Mouse (Mus musculus): ENCODE data around the gene Fbxo46. TPM values are rescaled to one million over a fixed set of nuclear protein-coding genes. Genes with fewer than 3 reads are reported as not detected.
A peak's percentile ranks its signal among the peaks of the same experiment; 100 is the strongest.

The Fbxo46 gene
- polyA plus RNA-seq, 1 experiment, result 1.7 TPM

DNA sequence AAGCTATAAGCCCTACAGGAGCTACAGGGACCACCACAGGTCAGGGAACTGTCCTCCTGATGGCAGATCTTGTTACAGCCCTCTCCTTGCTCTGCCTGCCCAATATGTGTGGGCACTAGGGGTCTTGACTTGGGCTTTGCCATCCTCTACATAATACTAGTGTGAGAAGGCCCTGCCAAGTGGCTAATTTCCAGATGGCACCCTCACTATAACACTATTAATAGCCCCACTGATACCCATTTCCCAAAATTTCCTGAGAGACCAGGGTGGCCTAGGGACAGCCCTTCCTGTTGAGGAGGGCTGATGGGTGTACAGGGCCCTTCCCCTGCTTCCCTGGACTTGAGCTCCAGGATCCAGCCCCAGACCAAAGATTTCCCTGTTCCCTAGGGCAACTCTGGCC lies 21.8 kb upstream of the Fbxo46 start:
- Histone ChIP-seq H3K4me1 (ENCODE audit: control insufficient read depth, insufficient read depth, insufficient read length, low read length) (peaks cover 5% of the 10 kb centered on the region; the same call in 1 of the 2 replicates), H3K27ac (replicated peaks; ENCODE audit: low read depth, low read length) (no peak overlapping the region), H3K4me3 (ENCODE audit: insufficient read depth, low read depth, low read length) (no peak overlapping the region)

DNA sequence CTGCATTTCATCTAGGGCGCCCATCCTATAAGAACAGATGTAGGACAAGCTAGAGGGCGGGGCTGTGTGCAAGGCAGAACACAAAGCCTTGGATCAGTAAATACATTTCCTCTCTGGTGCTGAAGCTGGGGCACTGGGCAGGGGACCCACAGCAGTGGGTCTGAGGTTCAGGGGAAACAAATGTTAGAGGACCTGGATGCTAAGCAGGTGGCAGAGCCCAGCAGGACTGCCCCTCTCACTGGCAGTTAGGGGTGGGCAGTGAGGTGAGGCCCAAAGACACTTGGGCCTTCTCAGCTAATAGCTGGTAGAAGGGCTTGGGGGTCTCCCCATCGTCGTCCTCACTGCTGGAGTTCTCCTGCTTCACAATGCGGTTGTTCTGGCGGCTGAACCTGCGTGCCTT lies 20.8 kb upstream of the Fbxo46 start:
- H3K4me1 ChIP-seq (ENCODE audit: control insufficient read depth, insufficient read depth, insufficient read length, low read length), result peaks cover 5% of the 10 kb centered on the region; the same call in 1 of the 2 replicates
- no peak overlapping the region for H3K4me3 ChIP-seq (ENCODE audit: insufficient read depth, low read depth, low read length)
- no peak overlapping the region for H3K27ac ChIP-seq (replicated peaks; ENCODE audit: low read depth, low read length)

DNA sequence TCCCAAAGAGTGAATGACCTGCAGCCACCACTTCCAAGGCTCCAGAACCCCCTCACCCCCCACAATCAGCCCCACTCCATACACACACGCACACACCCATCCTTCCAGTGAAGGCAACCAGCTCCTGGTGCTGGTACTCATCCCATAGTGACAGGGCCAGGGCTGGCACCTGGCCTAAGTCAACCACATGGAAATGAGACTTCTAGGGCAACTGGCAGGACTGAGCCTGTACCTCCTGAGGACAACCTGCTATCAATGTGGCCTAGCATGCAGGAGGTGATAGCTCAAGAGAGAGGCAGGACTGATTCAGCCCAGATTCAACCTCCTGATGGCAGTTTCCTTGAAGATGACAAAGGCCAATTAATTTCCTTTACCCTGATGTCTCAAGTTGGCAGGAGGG lies 19.4 kb upstream of the Fbxo46 start:
- Histone ChIP-seq H3K4me1 (ENCODE audit: control insufficient read depth, insufficient read depth, insufficient read length, low read length) (peaks cover 5% of the 10 kb centered on the region; the same call in 1 of the 2 replicates), H3K4me3 (ENCODE audit: insufficient read depth, low read depth, low read length) (no peak overlapping the region), H3K27ac (replicated peaks; ENCODE audit: low read depth, low read length) (no peak overlapping the region)

DNA sequence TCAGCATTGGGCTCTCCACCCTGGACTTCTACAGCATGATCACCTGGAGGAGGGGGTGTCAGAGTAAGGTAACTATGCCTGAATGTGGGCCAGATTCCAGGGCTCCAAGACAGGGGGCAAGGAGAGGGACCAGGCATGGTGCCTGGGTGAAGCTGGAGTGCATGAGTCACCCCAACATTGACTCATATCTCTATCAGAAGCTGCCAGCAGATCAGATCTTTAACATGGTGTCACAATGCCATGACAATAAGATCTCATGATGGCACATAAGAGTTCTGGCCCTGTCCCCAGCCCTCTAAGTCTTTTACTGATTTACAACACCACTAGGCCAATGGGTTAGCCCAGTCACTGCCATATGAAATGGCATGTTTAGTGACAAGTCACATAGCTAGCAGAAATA lies 15.9 kb upstream of the Fbxo46 start:
- Histone ChIP-seq H3K27ac (replicated peaks; ENCODE audit: low read depth, low read length) (no peak overlapping the region), H3K4me3 (ENCODE audit: insufficient read depth, low read depth, low read length) (no peak overlapping the region), H3K4me1 (ENCODE audit: control insufficient read depth, insufficient read depth, insufficient read length, low read length) (no peaks in the 10 kb centered on the region)

DNA sequence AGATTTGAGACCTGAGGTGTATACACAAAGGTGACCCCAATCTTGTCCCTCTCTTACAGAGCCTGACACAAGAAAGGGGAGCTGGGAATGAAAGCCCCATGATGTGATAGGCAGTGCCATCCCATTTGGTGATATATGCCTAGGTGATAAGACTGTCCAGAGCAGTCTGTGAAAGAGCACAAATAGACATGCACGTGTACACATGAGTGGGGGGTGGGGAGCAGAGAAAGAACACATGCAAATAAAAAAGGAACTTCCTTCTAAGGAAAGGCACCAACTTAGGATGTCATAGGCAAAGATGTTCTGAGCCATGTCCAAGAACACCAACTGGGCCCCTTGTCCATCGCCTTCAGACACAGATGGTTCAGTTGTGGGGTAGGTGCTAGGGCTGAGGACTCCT lies 15.2 kb upstream of the Fbxo46 start:
- Histone ChIP-seq H3K4me1 (ENCODE audit: control insufficient read depth, insufficient read depth, insufficient read length, low read length) (no peaks in the 10 kb centered on the region), H3K27ac (replicated peaks; ENCODE audit: low read depth, low read length) (no peak overlapping the region), H3K4me3 (ENCODE audit: insufficient read depth, low read depth, low read length) (no peak overlapping the region)

DNA sequence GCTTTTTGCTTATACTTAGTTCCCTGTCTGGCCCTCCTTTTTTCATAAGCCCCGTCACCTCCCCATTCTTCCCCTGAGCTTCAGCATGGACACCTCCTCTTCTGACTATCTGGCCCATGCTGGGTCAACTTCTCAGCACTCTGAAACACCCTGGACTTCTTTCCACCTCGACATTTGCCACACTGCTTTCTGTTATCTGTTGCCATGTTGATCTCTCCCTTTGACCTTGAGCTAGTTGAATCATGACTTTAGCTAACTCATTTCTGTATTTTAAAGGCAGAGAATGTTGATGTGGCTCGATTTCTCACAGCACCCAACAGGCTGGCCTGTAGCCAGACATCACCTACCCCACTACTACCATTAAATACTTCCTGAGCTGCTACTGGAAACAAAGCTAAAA lies 12.2 kb upstream of the Fbxo46 start:
- Histone ChIP-seq H3K4me1 (ENCODE audit: control insufficient read depth, insufficient read depth, insufficient read length, low read length) (no peaks in the 10 kb centered on the region), H3K27ac (replicated peaks; ENCODE audit: low read depth, low read length) (no peak overlapping the region), H3K4me3 (ENCODE audit: insufficient read depth, low read depth, low read length) (no peak overlapping the region)

DNA sequence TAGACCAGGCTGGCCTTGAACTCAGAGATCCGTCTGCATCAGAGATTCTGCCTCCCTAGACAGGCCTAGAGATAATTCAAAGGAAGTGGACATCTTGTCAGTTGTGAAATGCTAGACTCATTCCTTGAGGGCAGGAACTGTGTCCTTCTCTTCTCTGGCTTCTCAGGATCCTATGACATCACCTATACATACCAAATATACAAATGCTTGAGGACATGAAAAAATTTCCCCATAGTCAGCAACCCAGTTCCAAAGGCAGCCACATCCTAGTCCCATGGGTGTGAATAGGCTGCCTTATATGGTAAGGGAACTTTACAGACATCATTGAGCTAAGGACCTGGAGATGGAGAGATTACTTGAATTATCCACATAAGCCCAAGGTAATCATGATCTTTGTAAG lies 10.1 kb upstream of the Fbxo46 start:
- no peaks in the 10 kb centered on the region for H3K4me1 ChIP-seq (ENCODE audit: control insufficient read depth, insufficient read depth, insufficient read length, low read length)
- H3K27ac ChIP-seq (replicated peaks; ENCODE audit: low read depth, low read length), result no peak overlapping the region
- H3K4me3 ChIP-seq (ENCODE audit: insufficient read depth, low read depth, low read length), result no peak overlapping the region

DNA sequence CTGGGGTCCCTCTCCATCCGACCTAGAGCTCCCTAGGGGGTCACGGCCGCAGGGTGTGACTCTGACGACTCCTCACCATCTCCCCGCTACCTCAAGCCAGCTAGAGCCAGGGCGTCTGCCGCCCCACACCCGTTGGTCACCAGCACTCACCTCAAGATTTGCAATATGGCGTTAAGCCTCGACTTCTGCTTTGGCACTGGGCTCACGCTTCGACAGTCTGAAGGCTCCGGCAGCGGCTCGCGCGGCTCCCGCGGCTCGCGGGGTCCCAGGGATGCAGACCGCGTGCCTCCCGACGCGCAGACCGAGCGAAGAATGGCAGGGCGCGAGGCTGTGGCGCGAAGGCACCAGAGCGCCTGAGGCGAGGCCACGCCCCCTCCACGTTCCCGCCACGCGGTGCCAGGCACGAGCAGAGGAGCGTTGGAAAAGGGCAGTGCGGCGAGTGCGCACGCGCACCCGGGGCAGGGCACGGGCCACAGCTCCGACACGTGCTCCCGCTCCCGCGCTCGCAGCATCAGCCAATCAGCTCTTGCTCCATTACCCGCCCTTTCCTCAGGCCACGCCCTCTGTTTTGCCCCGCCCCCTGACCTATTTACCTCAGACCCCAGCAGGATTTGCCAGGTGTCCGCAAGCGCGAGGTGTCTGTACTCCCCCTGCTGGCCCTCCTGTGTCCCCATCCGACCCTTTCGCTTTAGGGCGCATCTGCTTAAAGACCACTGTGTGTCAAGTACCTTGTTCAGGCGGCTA lies 1.5 kb upstream of the Fbxo46 start, which contains the start of gene Gm4969:
Gene Gm4969 (minus strand): TSS at position 341 of the 744 bp plus-strand sequence.
- 0 out of 2 replicates have a peak, but pooled peaks cover 6% of the 10 kb centered on the region for H3K4me1 ChIP-seq (ENCODE audit: control insufficient read depth, insufficient read depth, insufficient read length, low read length)
- H3K27ac ChIP-seq (replicated peaks; ENCODE audit: low read depth, low read length), result no peak within 1 kb of the TSS
- H3K4me3 ChIP-seq (ENCODE audit: insufficient read depth, low read depth, low read length), result no peak within 1 kb of the TSS

DNA sequence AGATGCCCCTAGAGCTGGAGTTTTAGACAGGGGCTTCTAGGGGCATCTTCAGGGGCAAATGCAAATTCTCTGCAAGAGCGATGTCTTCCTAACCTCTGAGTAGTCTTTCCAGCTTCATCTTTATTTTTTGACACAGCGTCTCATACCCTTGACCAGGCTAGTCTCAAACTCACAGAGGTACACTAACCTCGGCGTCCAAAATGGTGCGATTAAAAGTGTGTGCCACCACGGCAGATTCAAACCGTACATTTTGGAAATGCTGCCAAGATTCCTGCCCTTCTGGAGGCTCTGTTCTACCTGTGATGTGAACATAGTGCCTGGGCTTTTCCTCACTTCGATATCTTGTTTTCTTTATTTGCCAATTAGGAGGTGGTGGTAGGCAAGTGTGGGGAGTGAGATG lies 576 bp upstream of the Fbxo46 start:
- Histone ChIP-seq H3K4me3 (ENCODE audit: insufficient read depth, low read depth, low read length) (no peak overlapping the region), H3K4me1 (ENCODE audit: control insufficient read depth, insufficient read depth, insufficient read length, low read length) (0 out of 2 replicates have a peak, but pooled peaks cover 6% of the 10 kb centered on the region), H3K27ac (replicated peaks; ENCODE audit: low read depth, low read length) (no peak overlapping the region)

DNA sequence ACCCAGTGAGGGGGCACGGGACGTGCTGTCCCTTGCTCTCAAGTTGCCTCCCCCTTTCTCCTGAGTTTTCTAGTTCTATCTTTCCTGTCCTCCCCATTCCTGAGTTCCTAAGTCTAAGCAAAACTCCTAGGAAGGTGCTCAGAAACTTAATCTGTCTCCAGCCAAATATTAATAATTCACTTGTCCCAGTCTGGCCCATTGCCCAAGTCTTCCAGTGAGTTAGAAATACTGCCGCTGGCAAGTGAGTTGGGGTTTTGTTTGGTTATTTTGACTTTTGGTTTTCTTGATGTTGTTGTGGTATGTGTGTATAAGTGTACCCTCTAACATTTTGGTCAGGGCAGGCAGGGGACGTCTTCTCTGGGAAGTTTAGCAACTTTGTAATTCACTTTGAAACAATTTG lies 2.0 kb downstream of the Fbxo46 start:
- H3K4me1 ChIP-seq (ENCODE audit: control insufficient read depth, insufficient read depth, insufficient read length, low read length), result 0 out of 2 replicates have a peak, but pooled peaks cover 6% of the 10 kb centered on the region
- no peak overlapping the region for H3K27ac ChIP-seq (replicated peaks; ENCODE audit: low read depth, low read length)
- no peak overlapping the region for H3K4me3 ChIP-seq (ENCODE audit: insufficient read depth, low read depth, low read length)

DNA sequence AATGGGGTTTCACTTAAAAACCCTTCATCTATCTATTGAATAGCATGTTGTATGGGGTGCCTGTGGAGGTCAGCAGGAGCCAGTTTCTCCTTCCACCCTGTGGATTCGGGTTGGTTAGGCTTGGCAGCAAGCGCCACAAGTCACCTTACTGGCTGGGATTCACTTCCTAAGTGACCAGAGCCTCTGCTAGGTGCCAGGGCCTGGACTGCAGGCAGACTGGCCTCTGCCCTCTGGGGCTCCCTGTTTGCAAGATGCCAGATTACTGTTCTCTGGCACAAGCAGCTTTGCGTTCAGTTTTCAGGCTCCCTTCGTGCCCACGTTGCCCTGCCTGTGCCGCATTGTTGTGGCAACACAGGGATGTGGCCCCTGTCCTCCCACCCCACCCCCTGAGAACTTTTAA lies 5.1 kb downstream of the Fbxo46 start:
- 0 out of 2 replicates have a peak, but pooled peaks cover 4% of the 10 kb centered on the region for H3K4me1 ChIP-seq (ENCODE audit: control insufficient read depth, insufficient read depth, insufficient read length, low read length)
- H3K27ac ChIP-seq (replicated peaks; ENCODE audit: low read depth, low read length), result no peak overlapping the region
- no peak overlapping the region for H3K4me3 ChIP-seq (ENCODE audit: insufficient read depth, low read depth, low read length)

DNA sequence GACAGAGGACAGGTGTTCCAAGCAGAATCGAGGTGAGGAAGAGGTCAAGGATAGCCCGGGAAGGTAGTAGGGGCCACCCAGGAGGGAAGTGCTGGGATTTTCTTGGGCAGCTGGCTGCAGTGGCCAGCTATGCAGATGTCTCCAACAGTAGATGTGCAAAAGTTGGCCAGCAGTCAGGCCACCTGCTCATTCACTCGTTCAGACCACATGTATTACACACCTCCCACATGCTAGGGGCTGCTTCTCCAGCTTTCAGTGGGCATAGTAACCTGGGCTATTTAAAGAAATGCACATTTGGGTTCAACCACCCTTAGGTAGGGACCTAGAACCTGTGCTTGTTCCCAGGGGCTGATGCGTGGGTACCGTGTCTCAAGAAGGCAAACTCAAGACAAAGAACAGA lies 8.1 kb downstream of the Fbxo46 start:
- H3K4me3 ChIP-seq (ENCODE audit: insufficient read depth, low read depth, low read length), result no peak overlapping the region
- no peak overlapping the region for H3K27ac ChIP-seq (replicated peaks; ENCODE audit: low read depth, low read length)
- no peaks in the 10 kb centered on the region for H3K4me1 ChIP-seq (ENCODE audit: control insufficient read depth, insufficient read depth, insufficient read length, low read length)

DNA sequence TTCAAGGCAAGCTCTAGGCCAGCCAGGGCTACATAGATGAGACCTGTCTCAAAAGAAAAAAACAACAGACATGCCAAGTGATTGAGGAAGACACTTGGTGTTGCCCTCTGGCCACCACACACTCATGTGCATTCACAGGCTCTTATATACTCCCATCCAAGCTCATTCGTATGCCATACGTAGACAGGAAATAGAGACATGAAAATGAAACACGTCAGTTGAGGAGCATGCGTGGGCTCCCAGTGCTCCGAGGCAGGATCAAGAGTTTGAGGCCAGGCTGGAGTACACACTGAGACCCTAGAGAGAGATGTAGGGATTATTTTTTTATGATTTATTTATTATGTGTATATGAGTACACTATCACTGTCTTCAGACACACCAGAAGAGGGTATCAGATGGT lies 9.7 kb downstream of the Fbxo46 start:
- no peaks in the 10 kb centered on the region for H3K4me1 ChIP-seq (ENCODE audit: control insufficient read depth, insufficient read depth, insufficient read length, low read length)
- no peak overlapping the region for H3K4me3 ChIP-seq (ENCODE audit: insufficient read depth, low read depth, low read length)
- H3K27ac ChIP-seq (replicated peaks; ENCODE audit: low read depth, low read length), result no peak overlapping the region

DNA sequence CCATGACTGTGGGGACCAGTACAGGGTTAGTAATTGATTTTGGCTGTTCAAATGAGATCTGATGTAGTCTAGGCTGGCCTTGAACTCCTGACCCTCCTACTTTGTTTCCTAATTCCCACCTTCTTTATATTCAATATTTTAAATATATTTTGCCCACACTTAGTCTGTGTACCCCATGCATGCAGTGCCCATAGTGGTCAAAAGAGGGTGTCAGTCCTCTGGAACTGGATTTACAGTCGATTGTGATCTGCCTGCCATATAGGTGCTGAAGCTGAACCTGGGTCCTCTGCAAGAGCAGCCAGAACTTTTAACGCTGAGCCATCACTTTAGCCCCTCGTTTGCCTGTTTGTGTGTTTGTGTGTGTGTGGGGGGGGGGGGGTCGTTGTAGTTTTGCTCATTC lies 11.0 kb downstream of the Fbxo46 start:
- Histone ChIP-seq H3K4me1 (ENCODE audit: control insufficient read depth, insufficient read depth, insufficient read length, low read length) (no peaks in the 10 kb centered on the region), H3K27ac (replicated peaks; ENCODE audit: low read depth, low read length) (peak overlapping the region; percentile 88), H3K4me3 (ENCODE audit: insufficient read depth, low read depth, low read length) (peak overlapping the region; percentile 52)

DNA sequence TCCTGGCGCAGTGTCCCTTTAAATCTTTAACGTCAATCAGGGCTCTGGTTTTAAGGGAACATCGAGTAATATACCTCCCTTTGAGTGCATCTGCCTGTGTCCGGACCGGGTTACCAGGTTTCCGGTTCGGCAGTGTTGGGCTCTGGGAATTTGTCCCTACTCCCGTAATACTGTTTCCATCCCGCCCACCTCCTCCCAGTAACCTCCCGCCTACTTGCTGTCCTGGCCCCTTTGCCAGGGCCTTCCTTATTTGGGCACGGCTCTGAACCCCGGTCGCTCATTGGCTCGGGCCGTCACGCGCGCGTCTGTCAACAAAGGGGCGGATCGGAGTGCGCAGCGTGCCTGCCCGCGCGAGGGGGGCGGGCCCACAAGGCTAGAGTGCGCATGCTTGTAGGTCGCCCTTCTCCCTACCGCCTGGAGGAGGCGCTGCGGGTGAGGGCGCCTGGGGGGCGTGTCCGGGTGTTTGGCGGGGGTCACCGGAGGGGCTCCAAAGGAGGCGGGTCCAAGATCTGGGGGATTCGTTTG lies 11.7 kb downstream of the Fbxo46 start:
- Histone ChIP-seq H3K4me3 (ENCODE audit: insufficient read depth, low read depth, low read length) (peak overlapping the region; percentile 58), H3K27ac (replicated peaks; ENCODE audit: low read depth, low read length) (peak overlapping the region; percentile 88), H3K4me1 (ENCODE audit: control insufficient read depth, insufficient read depth, insufficient read length, low read length) (no peaks in the 10 kb centered on the region)

DNA sequence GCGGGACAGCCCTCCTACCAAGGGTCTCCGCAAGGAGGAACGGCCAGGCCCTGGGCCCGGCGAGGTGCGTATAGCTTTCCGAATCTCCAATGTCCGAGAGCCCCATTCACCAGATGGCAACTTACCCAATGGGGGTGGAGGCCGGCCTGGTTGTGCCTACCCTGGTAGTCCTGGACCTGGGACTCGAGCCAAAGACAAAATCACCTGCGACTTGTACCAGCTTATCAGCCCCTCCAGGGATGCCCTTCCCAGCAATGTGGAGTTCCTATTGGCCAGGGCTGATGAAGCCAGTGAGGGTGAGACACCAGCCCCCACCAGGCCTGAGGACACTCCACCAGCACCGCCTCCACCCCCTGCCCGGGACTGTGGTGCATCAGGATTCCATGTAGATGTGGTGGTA lies 16.5 kb downstream of the Fbxo46 start:
- H3K4me1 ChIP-seq (ENCODE audit: control insufficient read depth, insufficient read depth, insufficient read length, low read length), result no peaks in the 10 kb centered on the region
- H3K27ac ChIP-seq (replicated peaks; ENCODE audit: low read depth, low read length), result no peak overlapping the region
- no peak overlapping the region for H3K4me3 ChIP-seq (ENCODE audit: insufficient read depth, low read depth, low read length)

Data from brown adipose tissue, adult 24 weeks (tissue).